Comparison of ENCODE assay signal across 8 mouse cellular contexts in the genomic region with DNA sequence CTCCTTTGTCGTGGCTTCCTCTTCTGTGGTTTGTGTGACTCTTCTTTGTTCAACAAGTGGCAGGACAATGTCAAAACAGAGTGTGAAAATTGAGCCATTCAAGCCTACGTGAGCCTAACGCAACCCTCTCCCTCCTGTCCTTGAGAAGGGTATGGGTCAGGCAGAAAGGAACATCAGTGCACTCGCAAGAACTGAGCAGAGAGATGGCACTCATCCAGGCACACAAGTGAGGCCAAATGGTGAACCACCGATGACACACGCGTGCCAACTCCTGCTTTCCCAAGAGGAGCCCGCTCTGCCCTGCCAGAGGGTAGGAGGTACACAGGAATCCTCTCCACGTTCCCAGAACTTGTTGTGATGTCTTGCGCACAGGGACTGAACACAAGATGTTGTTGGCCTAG. TPM values are rescaled to one million over a fixed set of nuclear protein-coding genes. Genes with fewer than 3 reads are reported as not detected.
DNase-seq lines count a peak whose midpoint lies in the region; ATAC-seq and TF ChIP-seq lines count a peak whose summit lies in the region.
"Had no signal": no experiment of that assay in that cellular context is flagged by ENCODE, and none has a peak within 500 bp of the region (broad histone marks: within the 10 kb centered on the region; RNA-seq: fewer than 3 reads in every experiment).

No protein-coding gene starts in this region.

- H3K27ac ChIP-seq in cerebellum, adult 2 months (ENCODE audit: insufficient read depth, low read length): no peak overlapping the region
- H3K27ac ChIP-seq in midbrain, embryonic 15.5 days: no peak overlapping the region
- H3K27ac ChIP-seq in limb, embryonic 10.5 days: no peak overlapping the region
- H3K27ac ChIP-seq: limb, embryonic 13.5 days had no signal

- 14% methylated on average over 10 of the region's 10 CpGs for WGBS in cerebellum, adult 2 months
- WGBS in midbrain, embryonic 15.5 days: 64% methylated on average over 10 of the region's 10 CpGs
- WGBS in limb, embryonic 10.5 days: 87% methylated on average over 10 of the region's 10 CpGs

- no peaks in the 10 kb centered on the region for H3K27me3 ChIP-seq in cerebellum, adult 2 months (ENCODE audit: control insufficient read depth, insufficient read depth, low read length)
- no peaks in the 10 kb centered on the region for H3K27me3 ChIP-seq in midbrain, embryonic 15.5 days (replicated peaks)
- H3K27me3 ChIP-seq in limb, embryonic 10.5 days (ENCODE audit: low read depth, poor library complexity, severe bottlenecking): no peaks in the 10 kb centered on the region
- H3K27me3 ChIP-seq: limb, embryonic 13.5 days had no signal

- H3K4me1 ChIP-seq in cerebellum, adult 2 months (ENCODE audit: control insufficient read depth, insufficient read depth, low read length): peaks cover 11% of the 10 kb centered on the region
- no peaks in the 10 kb centered on the region for H3K4me1 ChIP-seq in midbrain, embryonic 15.5 days
- H3K4me1 ChIP-seq in limb, embryonic 10.5 days: no peaks in the 10 kb centered on the region

- H3K9ac ChIP-seq in midbrain, embryonic 15.5 days: no peak overlapping the region
- H3K9ac ChIP-seq: limb, embryonic 13.5 days had no signal

- H3K36me3 ChIP-seq in midbrain, embryonic 15.5 days (replicated peaks): no peaks in the 10 kb centered on the region
- H3K36me3 ChIP-seq in limb, embryonic 10.5 days: no peaks in the 10 kb centered on the region
- H3K36me3 ChIP-seq: limb, embryonic 13.5 days had no signal

- H3K9me3 ChIP-seq in midbrain, embryonic 15.5 days: no peaks in the 10 kb centered on the region
- H3K9me3 ChIP-seq in limb, embryonic 10.5 days (replicated peaks): no peaks in the 10 kb centered on the region
- H3K9me3 ChIP-seq: limb, embryonic 13.5 days had no signal

- no peak overlapping the region for H3K4me2 ChIP-seq in midbrain, embryonic 15.5 days
- H3K4me2 ChIP-seq: limb, embryonic 13.5 days had no signal

- no peak for TF ChIP-seq POLR2A in cerebellum, adult 2 months (IDR thresholded peaks at IDR 0.05; ENCODE audit: borderline replicate concordance, insufficient read depth, low read length)

- no peak overlapping the region for H3K4me3 ChIP-seq in cerebellum, adult 2 months (replicated peaks; ENCODE audit: insufficient read depth, low read depth, low read length)
- no peak overlapping the region for H3K4me3 ChIP-seq in midbrain, embryonic 15.5 days
- H3K4me3 ChIP-seq in limb, embryonic 10.5 days: no peak overlapping the region
- H3K4me3 ChIP-seq: limb, embryonic 13.5 days had no signal

- no peak for TF ChIP-seq CTCF in cerebellum, adult 2 months (IDR thresholded peaks at IDR 0.05; ENCODE audit: borderline replicate concordance, insufficient read depth, low read depth, low read length)

- intact Hi-C loops in heart, postnatal 10 days (cut with DNase I): no loop called here

- peak; percentile 17 for DNase-seq in urinary bladder, postnatal 14 days (ENCODE audit: low spot score)
- DNase-seq in urinary bladder, postnatal 4 days (ENCODE audit: low spot score in 2 of 2): no peak
- DNase-seq in cerebellum, adult 2 months: peak; percentile 84 to 88
- peak; percentile 83 to 88 for DNase-seq in heart, postnatal 10 days
- DNase-seq in testis, postnatal 10 days (ENCODE audit: low spot score): peak; percentile 57
- DNase-seq in limb, embryonic 10.5 days (ENCODE audit: low spot score): no peak

- ATAC-seq in midbrain, embryonic 15.5 days (replicated peaks): no peak

RNA-seq across cellular contexts. Expression of a gene that starts 50.2 kb away (rescaled TPM):
- 23.7 and 25.1 TPM in 2 replicates for polyA plus RNA-seq in cerebellum, adult 2 months (2012; rRNA removed)
- 10 to 100 TPM; 20.8 to 21.6 TPM for total RNA-seq in heart, postnatal 10 days (2021)
- polyA plus RNA-seq in midbrain, embryonic 15.5 days (2015; fragmentation: Nextera tagmentation; extraction: Ambion mirVana): 4.2 and 4.6 TPM in 2 replicates
- 0.26 and 0.41 TPM in 2 replicates for polyA plus RNA-seq in limb, embryonic 10.5 days (2016; fragmentation: Nextera tagmentation; extraction: Ambion mirVana)

Comparison
In these comparisons a context has a peak if more than half of its experiments do, and no peak if none do; other contexts are left out.
1. DNase-seq: peak in urinary bladder, postnatal 14 days (single experiment), cerebellum, adult 2 months (2 of 2), heart, postnatal 10 days (2 of 2) and testis, postnatal 10 days (single experiment); none in urinary bladder, postnatal 4 days (0 of 2) and limb, embryonic 10.5 days (single experiment).